Mouse (Mus musculus): Measurements from ENCODE around the gene Olfr418.

DNA sequence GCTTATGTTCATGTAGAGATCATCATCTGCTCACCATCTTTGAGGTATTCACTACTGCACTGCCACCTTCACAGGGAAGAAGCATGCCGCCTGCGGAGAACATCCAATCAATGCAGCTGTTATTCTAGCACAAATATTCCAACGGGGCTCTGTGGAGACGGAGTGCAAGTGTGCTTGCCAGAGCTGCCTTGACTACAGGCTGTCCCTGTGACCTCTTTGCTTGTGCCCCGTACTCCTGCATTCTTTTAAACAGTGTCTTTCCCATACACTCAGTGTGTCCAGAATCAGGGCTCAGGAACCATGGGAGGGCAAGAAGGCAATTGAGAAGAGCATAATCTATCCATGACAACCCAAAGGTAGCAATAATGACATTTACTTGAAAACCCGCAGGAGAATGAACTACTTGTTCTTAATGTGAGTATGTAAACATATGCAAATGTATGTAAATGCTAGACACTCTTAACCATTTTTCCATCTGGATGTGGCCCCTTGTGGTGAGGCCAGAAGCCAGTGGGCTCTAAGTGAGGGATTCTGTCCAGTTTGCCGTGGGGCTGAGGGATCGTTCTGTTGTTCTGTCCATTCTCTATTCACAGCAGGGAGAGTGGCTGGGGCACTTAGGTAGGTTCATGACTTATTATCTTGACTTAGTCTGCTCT is 55.9 kb downstream of the Olfr418 start:
- TF ChIP-seq CTCF (IDR thresholded peaks at IDR 0.05; ENCODE audit: borderline replicate concordance, extremely low read depth, insufficient read depth, insufficient read length): no peak
- no peak for TF ChIP-seq POLR2A (IDR thresholded peaks at IDR 0.05; ENCODE audit: borderline replicate concordance, extremely low read depth, insufficient read depth, insufficient read length, poor library complexity, severe bottlenecking)

All from brain, embryonic 14.5 days (tissue).